Mouse (Mus musculus) embryonic facial prominence, embryonic 14.5 days (tissue): ENCODE measurements around the gene Sh3bp5. TPM values are rescaled to one million over a fixed set of nuclear protein-coding genes. Genes with fewer than 3 reads are reported as not detected.
"Not testable (repeated sequence)": the region's sequence is repeated elsewhere in the genome, so short reads cannot be mapped to it uniquely, and the experiment has no call there.

Experiments
- ATAC-seq: fragments of 200-750 bp; cut with Nextera tagmentation; 2 replicates; pipeline ENCODE4 v1.8.0; 2017; ENCODE audit warnings: low read depth, moderate number of reproducible peaks, moderate TSS enrichment
- DNase-seq: peaks from one replicate; pipeline ENCODE4 v3.0.0-alpha.2; 2015; ENCODE audit warnings: low spot score
- H3K27ac ChIP-seq: fragments of 300-500 bp; sonication (generic); replicated peaks from 2 replicates; pipeline ENCODE4 v1.5.1; 2014; ENCODE audit warnings: low read depth, mild to moderate bottlenecking, low read length, moderate library complexity
- H3K27me3 ChIP-seq: fragments of 300-500 bp; sonication (generic); replicated peaks from 2 replicates; pipeline ENCODE4 v1.6.1; 2014; ENCODE audit warnings: low read length; ENCODE audit not compliant: control insufficient read depth, insufficient read depth
- H3K36me3 ChIP-seq: fragments of 300-500 bp; sonication (generic); 2 replicates; pipeline ENCODE4 v1.6.1; 2014; ENCODE audit warnings: low read length, mixed read lengths; ENCODE audit not compliant: control insufficient read depth, insufficient read depth
- H3K4me1 ChIP-seq: fragments of 300-500 bp; sonication (generic); 2 replicates; pipeline ENCODE4 v1.6.1; 2014; ENCODE audit warnings: antibody characterized with exemption, low read length; ENCODE audit not compliant: control insufficient read depth, insufficient read depth
- H3K4me2 ChIP-seq: fragments of 300-500 bp; sonication (generic); 2 replicates; pipeline ENCODE4 v1.6.1; 2014; ENCODE audit warnings: low read depth, mild to moderate bottlenecking, low read length, moderate library complexity, mixed read lengths
- H3K4me3 ChIP-seq: fragments of 300-500 bp; sonication (generic); 2 replicates; pipeline ENCODE4 v1.5.1; 2014; ENCODE audit warnings: low read depth, mild to moderate bottlenecking, low read length
- H3K9ac ChIP-seq: fragments of 300-500 bp; sonication (generic); 2 replicates; pipeline ENCODE4 v1.6.1; 2014; ENCODE audit warnings: low read depth, mild to moderate bottlenecking, low read length, moderate library complexity, mixed read lengths
- H3K9me3 ChIP-seq: fragments of 300-500 bp; sonication (generic); 2 replicates; pipeline ENCODE4 v1.6.1; 2016; ENCODE audit warnings: low read length; ENCODE audit not compliant: control insufficient read depth
- WGBS: fragments of 180-500 bp; shearing (Covaris S2); extraction: QIAGEN DNeasy Blood & Tissue Kit; methylation state at CpG from one replicate; pipeline ENCODE4 v1.1.7; 2014; 5-methylcytosine and 5-hydroxymethylcytosine counted together
- polyA plus RNA-seq: library from polyadenylated mRNA; unstranded; fragments of >200 nt; fragmentation: Nextera tagmentation; extraction: Ambion mirVana; gene quantifications from 2 replicates; pipeline ENCODE4 v1.2.1, GENCODE M21; 2014

The Sh3bp5 gene
- polyA plus RNA-seq, 1 experiment from 2014 or later, result 19.7 TPM

DNA sequence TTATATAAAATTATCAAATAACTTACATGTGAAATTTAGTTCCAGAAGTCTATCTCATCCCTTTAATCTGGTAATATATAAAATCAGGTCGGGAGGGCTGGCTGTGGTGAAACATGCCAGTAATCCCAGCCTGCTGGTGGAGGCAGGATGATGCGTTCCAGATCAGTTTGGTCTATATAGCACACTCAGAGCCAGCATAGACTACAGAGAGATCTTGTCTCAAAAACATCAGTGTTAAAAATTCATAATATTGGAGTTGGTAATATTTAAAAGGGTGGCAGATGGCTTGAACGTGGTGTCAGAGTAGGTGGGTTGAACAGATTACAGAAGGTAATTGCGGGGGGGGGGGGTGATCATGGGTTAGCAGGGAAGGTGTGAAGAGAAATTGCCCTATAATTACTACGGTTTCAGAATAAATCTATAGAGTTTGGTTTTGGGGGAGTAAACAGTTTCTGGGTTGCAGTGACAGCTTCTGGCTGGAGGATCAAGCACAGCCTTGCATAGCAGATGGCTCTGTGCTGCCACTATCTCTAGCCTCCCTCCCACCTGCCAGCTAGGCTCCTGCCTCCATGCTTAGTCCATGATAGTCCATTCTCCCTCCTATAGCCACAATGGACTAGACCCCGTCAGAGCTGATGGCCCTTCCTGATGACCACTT lies 20.3 kb upstream of the Sh3bp5 start:
- DNase-seq (no peak), ATAC-seq (no peak)
- H3K36me3 ChIP-seq, result no peaks in the 10 kb centered on the region
- WGBS, result 77% methylated on average over 6 of the region's 6 CpGs
- no peak overlapping the region for H3K9ac ChIP-seq
- no peaks in the 10 kb centered on the region for H3K27me3 ChIP-seq
- peaks cover 5% of the 10 kb centered on the region; the same call in 1 of the 2 replicates for H3K4me1 ChIP-seq
- H3K9me3 ChIP-seq, result no peaks in the 10 kb centered on the region
- no peak overlapping the region for H3K27ac ChIP-seq
- no peak overlapping the region for H3K4me3 ChIP-seq
- no peak overlapping the region for H3K4me2 ChIP-seq

DNA sequence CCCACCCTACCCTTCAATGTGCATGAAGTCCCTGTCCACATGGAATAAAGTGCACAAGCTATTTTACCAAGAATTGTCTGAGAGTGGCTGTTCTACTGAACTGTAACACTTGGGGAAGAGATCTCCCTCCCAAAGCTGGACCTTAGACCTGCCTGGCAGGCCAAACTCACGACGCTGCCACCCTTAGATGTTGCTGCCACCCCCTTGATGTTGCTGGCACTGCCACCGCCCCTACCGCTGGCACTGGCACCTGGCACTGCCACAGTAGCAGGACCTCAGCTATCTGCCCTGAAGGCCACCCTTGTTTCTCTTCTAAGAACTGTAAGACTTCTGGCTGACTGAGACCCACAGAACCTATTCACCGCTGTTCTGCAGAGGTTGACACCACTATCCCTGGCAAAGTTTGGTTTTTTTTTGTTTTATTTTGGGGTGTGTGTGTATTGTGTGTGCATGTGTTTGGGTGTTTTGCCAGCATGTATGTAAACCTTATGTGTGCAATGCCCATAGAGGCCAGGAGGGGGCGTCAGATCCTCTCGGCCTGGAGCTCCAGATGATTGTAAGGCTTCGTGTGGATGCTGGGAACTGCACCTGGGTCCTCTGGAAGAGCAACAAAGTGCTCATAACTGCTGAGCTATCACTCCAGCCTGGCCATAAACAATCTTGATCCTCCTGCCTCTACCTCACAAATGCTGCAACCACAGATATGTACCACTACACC lies 19.1 kb upstream of the Sh3bp5 start:
- Histone ChIP-seq H3K27ac (no peak overlapping the region), H3K9me3 (no peaks in the 10 kb centered on the region), H3K4me3 (no peak overlapping the region), H3K27me3 (no peaks in the 10 kb centered on the region), H3K9ac (no peak overlapping the region), H3K4me2 (no peak overlapping the region), H3K36me3 (no peaks in the 10 kb centered on the region), H3K4me1 (peaks cover 5% of the 10 kb centered on the region; the same call in 1 of the 2 replicates)
- DNase-seq (no peak), ATAC-seq (no peak)
- WGBS, result 84% methylated on average over 8 of the region's 8 CpGs

DNA sequence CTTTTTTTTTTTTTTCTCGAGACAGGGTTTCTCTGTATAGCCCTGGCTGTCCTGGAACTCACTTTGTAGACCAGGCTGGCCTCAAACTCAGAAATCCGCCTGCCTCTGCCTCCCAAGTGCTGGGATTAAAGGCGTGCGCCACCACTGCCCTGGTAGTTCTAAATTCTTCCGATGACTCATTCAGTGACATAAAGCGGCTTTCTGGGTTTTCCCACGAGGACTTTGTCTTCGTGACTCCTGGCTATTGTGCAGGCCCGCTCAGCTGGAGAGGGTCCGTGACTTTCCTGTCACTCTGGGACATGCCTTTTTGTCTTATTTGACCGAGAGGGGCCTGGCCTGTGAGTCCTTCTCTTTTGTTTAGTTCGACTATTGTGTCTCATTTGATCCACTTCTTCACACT lies 18.1 kb upstream of the Sh3bp5 start:
- not testable (repeated sequence) for ATAC-seq
- 81% methylated on average over 12 of the region's 12 CpGs for WGBS

GRCm38 (mm10) chr14:31448994-31449393 lies 13.1 kb upstream of the Sh3bp5 start:
- DNase-seq, result no peak
- H3K9me3 ChIP-seq, result no peaks in the 10 kb centered on the region
- no peak overlapping the region for H3K27ac ChIP-seq
- H3K36me3 ChIP-seq, result no peaks in the 10 kb centered on the region
- ATAC-seq, result no peak
- no peaks in the 10 kb centered on the region for H3K27me3 ChIP-seq
- H3K9ac ChIP-seq, result no peak overlapping the region
- H3K4me1 ChIP-seq, result no peaks in the 10 kb centered on the region
- 52% methylated on average over 5 of the region's 5 CpGs for WGBS
- no peak overlapping the region for H3K4me3 ChIP-seq
- H3K4me2 ChIP-seq, result no peak overlapping the region

More for the DNA sequence above, 18.1 kb upstream of the Sh3bp5 start:
- H3K9me3 ChIP-seq, H3K4me1 ChIP-seq, H3K4me2 ChIP-seq, H3K4me3 ChIP-seq, H3K36me3 ChIP-seq, DNase-seq, H3K9ac ChIP-seq, H3K27me3 ChIP-seq, H3K27ac ChIP-seq: not testable (repeated sequence)

GRCm38 (mm10) chr14:31443616-31444015 lies 7.7 kb upstream of the Sh3bp5 start:
- no peak for ATAC-seq
- H3K9ac ChIP-seq, result no peak overlapping the region
- DNase-seq, result no peak
- H3K36me3 ChIP-seq, result no peaks in the 10 kb centered on the region
- no peaks in the 10 kb centered on the region for H3K4me1 ChIP-seq
- H3K4me2 ChIP-seq, result no peak overlapping the region
- no peak overlapping the region for H3K27ac ChIP-seq
- no peak overlapping the region for H3K4me3 ChIP-seq
- H3K27me3 ChIP-seq, result no peaks in the 10 kb centered on the region
- 52% methylated on average over 6 of the region's 6 CpGs for WGBS
- H3K9me3 ChIP-seq, result no peaks in the 10 kb centered on the region

GRCm38 (mm10) chr14:31440725-31441124 lies 4.8 kb upstream of the Sh3bp5 start:
- Histone ChIP-seq H3K27me3 (no peaks in the 10 kb centered on the region), H3K4me1 (no peaks in the 10 kb centered on the region), H3K4me2 (no peak overlapping the region), H3K4me3 (no peak overlapping the region), H3K36me3 (no peaks in the 10 kb centered on the region), H3K9me3 (no peaks in the 10 kb centered on the region), H3K27ac (no peak overlapping the region), H3K9ac (no peak overlapping the region)
- DNase-seq (no peak), ATAC-seq (no peak)
- 88% methylated on average over 6 of the region's 6 CpGs for WGBS

GRCm38 (mm10) chr14:31440230-31440629 lies 4.4 kb upstream of the Sh3bp5 start:
- no peak overlapping the region for H3K27ac ChIP-seq
- no peaks in the 10 kb centered on the region for H3K4me1 ChIP-seq
- H3K9ac ChIP-seq, result no peak overlapping the region
- ATAC-seq (no peak), DNase-seq (no peak)
- no peak overlapping the region for H3K4me2 ChIP-seq
- no peaks in the 10 kb centered on the region for H3K9me3 ChIP-seq
- H3K4me3 ChIP-seq, result no peak overlapping the region
- 27% methylated on average over 3 of the region's 3 CpGs for WGBS
- no peaks in the 10 kb centered on the region for H3K27me3 ChIP-seq
- no peaks in the 10 kb centered on the region for H3K36me3 ChIP-seq

GRCm38 (mm10) chr14:31439279-31439678 lies 3.4 kb upstream of the Sh3bp5 start:
- no peak overlapping the region for H3K9ac ChIP-seq
- no peaks in the 10 kb centered on the region for H3K9me3 ChIP-seq
- 66% methylated on average over 11 of the region's 11 CpGs for WGBS
- no peaks in the 10 kb centered on the region for H3K27me3 ChIP-seq
- H3K4me2 ChIP-seq, result no peak overlapping the region
- no peaks in the 10 kb centered on the region; the same call in 1 of the 2 replicates for H3K4me1 ChIP-seq
- ATAC-seq, result no peak
- H3K36me3 ChIP-seq, result no peaks in the 10 kb centered on the region
- H3K27ac ChIP-seq, result no peak overlapping the region
- DNase-seq, result no peak
- H3K4me3 ChIP-seq, result no peak overlapping the region
